Mouse (Mus musculus) cortical plate, adult 2 months (tissue): Measurements from ENCODE around the gene Wdr77.

Source experiments
- CTCF ChIP-seq: fragments of 200-500 bp; IDR thresholded peaks from 2 replicates; pipeline ENCODE4 v1.5.1; 2011; ENCODE audit warnings: mild to moderate bottlenecking, control low read depth, low read length; ENCODE audit not compliant: insufficient read depth; ENCODE audit errors: extremely low read depth
- POLR2A ChIP-seq: fragments of 200-500 bp; IDR thresholded peaks from 2 replicates; pipeline ENCODE4 v1.6.1; 2011; ENCODE audit warnings: mild to moderate bottlenecking, low read length, control low read depth; ENCODE audit not compliant: insufficient read depth; ENCODE audit errors: extremely low read depth

GRCm38 (mm10) chr3:105912097-105912880 is 46.9 kb upstream of the Wdr77 start:
- no peak for TF ChIP-seq CTCF
- no peak for TF ChIP-seq POLR2A
